Mouse (Mus musculus): ENCODE data around the gene Tacc3. TPM values are rescaled to one million over a fixed set of nuclear protein-coding genes. Genes with fewer than 3 reads are reported as not detected.
A peak's percentile ranks its signal among the peaks of the same experiment; 100 is the strongest.

Tacc3 gene
- total RNA-seq, 2 experiments from 2014 or later = 0.97 to 1.3 TPM

GRCm38 (mm10) chr5:33658664-33659050, 729 bp downstream of the Tacc3 start:
- intact Hi-C loops (cut with DNase I) = no loop called here
- Histone ChIP-seq H3K27ac (peak overlapping the region; percentile 98), H3K4me3 (peak overlapping the region; percentile 84)
- TF ChIP-seq CTCF (IDR thresholded peaks at IDR 0.05) = no peak
- DNase-seq = no peak

DNA sequence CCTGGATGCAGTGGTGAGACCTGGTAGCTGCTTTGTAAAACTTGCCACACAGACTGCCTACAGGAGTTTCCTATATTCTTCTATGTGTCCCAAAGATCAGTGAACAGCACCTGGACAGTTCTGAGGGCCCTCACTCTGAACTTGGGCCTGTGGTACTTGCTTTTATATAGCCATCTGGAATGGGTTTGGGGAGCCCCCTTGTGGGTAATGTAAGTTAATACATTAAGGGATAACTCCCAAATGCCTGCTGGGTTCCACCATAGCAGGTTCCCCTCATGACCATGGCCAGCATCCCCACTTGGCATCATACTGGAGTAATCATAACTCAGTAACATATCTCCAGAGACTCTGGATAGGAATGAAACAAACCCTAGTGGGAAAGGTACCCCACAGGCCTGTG, 10.3 kb downstream of the Tacc3 start:
- intact Hi-C loops (cut with DNase I) = loop anchor here (5.0 kb wide), 1 partner anchor 276 kb away; no protein-coding TSS in a partner anchor
- Histone ChIP-seq H3K4me3 (no peak overlapping the region), H3K27ac (no peak overlapping the region)
- DNase-seq = no peak
- TF ChIP-seq CTCF (IDR thresholded peaks at IDR 0.05) = peak; percentile 54

GRCm38 (mm10) chr5:33671659-33672058, 13.7 kb downstream of the Tacc3 start:
- intact Hi-C loops (cut with DNase I) = no loop called here
- H3K27ac ChIP-seq = no peak overlapping the region
- DNase-seq = no peak
- no peak overlapping the region for H3K4me3 ChIP-seq
- no peak for TF ChIP-seq CTCF (IDR thresholded peaks at IDR 0.05)

GRCm38 (mm10) chr5:33674439-33674838, 16.5 kb downstream of the Tacc3 start:
- Histone ChIP-seq H3K27ac (no peak overlapping the region), H3K4me3 (no peak overlapping the region)
- no peak for DNase-seq
- TF ChIP-seq CTCF (IDR thresholded peaks at IDR 0.05) = no peak
- intact Hi-C loops (cut with DNase I) = no loop called here

GRCm38 (mm10) chr5:33675964-33676363, 18.0 kb downstream of the Tacc3 start:
- peak; percentile 62 for DNase-seq
- peak; percentile 69 for TF ChIP-seq CTCF (IDR thresholded peaks at IDR 0.05)
- Histone ChIP-seq H3K27ac (no peak overlapping the region), H3K4me3 (no peak overlapping the region)
- intact Hi-C loops (cut with DNase I) = loop anchor here (1.0 to 2.0 kb wide), 2 partner anchors 62 to 279 kb away; no protein-coding TSS in a partner anchor

GRCm38 (mm10) chr5:33678244-33678643, 20.3 kb downstream of the Tacc3 start:
- no peak for DNase-seq
- no peak overlapping the region for H3K27ac ChIP-seq
- intact Hi-C loops (cut with DNase I) = no loop called here

GRCm38 (mm10) chr5:33681044-33681443, 23.1 kb downstream of the Tacc3 start:
- no peak overlapping the region for H3K27ac ChIP-seq
- no peak for TF ChIP-seq CTCF (IDR thresholded peaks at IDR 0.05)
- no peak overlapping the region for H3K4me3 ChIP-seq
- DNase-seq = no peak
- intact Hi-C loops (cut with DNase I) = no loop called here

More at GRCm38 (mm10) chr5:33678244-33678643, 20.3 kb downstream of the Tacc3 start:
- H3K4me3 ChIP-seq = no peak overlapping the region
- no peak for TF ChIP-seq CTCF (IDR thresholded peaks at IDR 0.05)

GRCm38 (mm10) chr5:33681611-33682388, 23.9 kb downstream of the Tacc3 start:
- DNase-seq = no peak
- no peak overlapping the region for H3K27ac ChIP-seq
- no peak for TF ChIP-seq CTCF (IDR thresholded peaks at IDR 0.05)
- H3K4me3 ChIP-seq = no peak overlapping the region
- intact Hi-C loops (cut with DNase I) = no loop called here

GRCm38 (mm10) chr5:33682963-33683362, 25.0 kb downstream of the Tacc3 start:
- Histone ChIP-seq H3K4me3 (no peak overlapping the region), H3K27ac (no peak overlapping the region)
- intact Hi-C loops (cut with DNase I) = no loop called here
- no peak for DNase-seq
- TF ChIP-seq CTCF (IDR thresholded peaks at IDR 0.05) = no peak

- intact Hi-C loops (cut with DNase I) = loop anchor here (2.0 kb wide), 1 partner anchor 55 kb away; no protein-coding TSS in a partner anchor
- no peak overlapping the region for H3K27ac ChIP-seq
- no peak overlapping the region for H3K4me3 ChIP-seq
- DNase-seq = peak; percentile 30
- TF ChIP-seq CTCF (IDR thresholded peaks at IDR 0.05) = peak; percentile 70
Measured at GRCm38 (mm10) chr5:33683897-33684652, 26.1 kb downstream of the Tacc3 start.

DNA sequence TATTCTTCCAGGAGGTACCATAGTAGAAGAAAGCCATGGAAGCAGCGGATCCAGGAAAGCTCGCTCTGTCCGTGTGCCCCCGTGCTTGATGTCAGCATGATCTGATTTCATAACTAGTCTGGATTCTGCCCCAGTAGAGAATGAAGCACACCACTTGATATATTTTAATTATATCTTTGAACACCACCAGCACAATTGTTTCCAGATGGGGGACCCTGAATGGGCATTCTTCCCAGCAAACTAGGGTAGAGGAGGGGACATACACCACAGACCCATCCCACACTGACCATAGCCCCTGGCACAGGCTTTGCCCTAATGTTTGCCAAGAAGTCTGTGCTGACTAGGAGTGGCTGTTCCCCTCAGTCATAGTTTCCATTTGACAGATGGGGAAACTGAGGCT, 27.0 kb downstream of the Tacc3 start:
- intact Hi-C loops (cut with DNase I) = loop anchor here (2.0 kb wide), 1 partner anchor 54 kb away; no protein-coding TSS in a partner anchor
- DNase-seq = no peak
- H3K4me3 ChIP-seq = no peak overlapping the region
- no peak overlapping the region for H3K27ac ChIP-seq
- no peak for TF ChIP-seq CTCF (IDR thresholded peaks at IDR 0.05)

- no peak for TF ChIP-seq CTCF (IDR thresholded peaks at IDR 0.05)
- no peak for DNase-seq
- intact Hi-C loops (cut with DNase I) = no loop called here
- Histone ChIP-seq H3K27ac (no peak overlapping the region), H3K4me3 (no peak overlapping the region)
Measured at GRCm38 (mm10) chr5:33687142-33687541, 29.2 kb downstream of the Tacc3 start.

Measured in gastrocnemius, adult 2 months (tissue).